27 mouse cellular contexts compared by ENCODE assay signal in genomic region chr11:103862951-103863350, GRCm38 (mm10).
A peak's percentile ranks its signal among the peaks of the same experiment; 100 is the strongest.
DNase-seq lines count a peak whose midpoint lies in the region; ATAC-seq and TF ChIP-seq lines count a peak whose summit lies in the region.
"Had no signal": no experiment of that assay in that cellular context is flagged by ENCODE, and none has a peak within 500 bp of the region (broad histone marks: within the 10 kb centered on the region; RNA-seq: fewer than 3 reads in every experiment).

No protein-coding gene starts in this region.

- ATAC-seq in liver, embryonic 11.5 days (replicated peaks; ENCODE audit: low FRiP score) = no peak
- peak; percentile 58 for ATAC-seq in liver, embryonic 15.5 days (ENCODE audit: insufficient read depth)
- ATAC-seq in stomach, postnatal 0 days (ENCODE audit: low FRiP score, low TSS enrichment) = peak; percentile 42; the same call in 1 of the 2 replicates
- ATAC-seq: forebrain, embryonic 16.5 days; hindbrain, postnatal 0 days; inflammation-experienced regulatory T-cells, adult 6 months; Patski had no signal

- 63% methylated on average over 8 of the region's 8 CpGs for WGBS in liver, embryonic 11.5 days
- 65% methylated on average over 8 of the region's 8 CpGs for WGBS in liver, embryonic 15.5 days (ENCODE audit: insufficient replicate concordance)
- WGBS in stomach, postnatal 0 days = 59% methylated on average over 8 of the region's 8 CpGs

- peak; percentile 39 for DNase-seq in liver
- no peak for DNase-seq in liver, embryonic 11.5 days (ENCODE audit: low spot score)
- peak; percentile 65 for DNase-seq in stomach, postnatal 0 days (ENCODE audit: low spot score)
- DNase-seq in embryo, embryonic 11 days = no peak
- DNase-seq in gastrocnemius, postnatal 25 days = no peak
- DNase-seq: adrenal gland, postnatal 10 days; adrenal gland, postnatal 36 days; B cell, adult 2 months; cerebellum, adult 18-20 months; cerebellum, adult 9-10 months; cerebellum, postnatal 14 days; gastrocnemius, postnatal 10 days; heart, adult 18-20 months; heart, postnatal 14 days; heart, postnatal 4 days had no signal

- no peaks in the 10 kb centered on the region for H3K4me1 ChIP-seq in liver, embryonic 11.5 days (replicated peaks; ENCODE audit: control insufficient read depth, insufficient read depth, low read length)
- no peaks in the 10 kb centered on the region for H3K4me1 ChIP-seq in liver, embryonic 15.5 days (replicated peaks)
- no peaks in the 10 kb centered on the region for H3K4me1 ChIP-seq in stomach, postnatal 0 days (replicated peaks; ENCODE audit: control insufficient read depth, insufficient read depth)
- H3K4me1 ChIP-seq: embryonic facial prominence, embryonic 12.5 days; embryonic facial prominence, embryonic 15.5 days; heart, embryonic 13.5 days had no signal

- H3K27me3 ChIP-seq in liver, embryonic 11.5 days (replicated peaks; ENCODE audit: control insufficient read depth, insufficient read depth, low read length) = no peaks in the 10 kb centered on the region
- no peaks in the 10 kb centered on the region for H3K27me3 ChIP-seq in liver, embryonic 15.5 days
- H3K27me3 ChIP-seq in stomach, postnatal 0 days (ENCODE audit: control insufficient read depth, insufficient read depth, low read length) = no peaks in the 10 kb centered on the region
- H3K27me3 ChIP-seq: CH12.LX; embryonic facial prominence, embryonic 12.5 days; embryonic facial prominence, embryonic 15.5 days; forebrain, embryonic 12.5 days; heart, embryonic 13.5 days; Patski had no signal

- no peak overlapping the region for H3K4me2 ChIP-seq in liver, embryonic 11.5 days
- no peak overlapping the region for H3K4me2 ChIP-seq in liver, embryonic 15.5 days
- H3K4me2 ChIP-seq in stomach, postnatal 0 days (replicated peaks; ENCODE audit: low read depth) = no peak overlapping the region
- H3K4me2 ChIP-seq: embryonic facial prominence, embryonic 12.5 days; embryonic facial prominence, embryonic 15.5 days; forebrain, embryonic 12.5 days; heart, embryonic 13.5 days; hindbrain, embryonic 14.5 days had no signal

- TF ChIP-seq EP300 in stomach, postnatal 0 days (optimal IDR thresholded peaks at IDR 0.05) = no peak

- H3K9ac ChIP-seq in liver, embryonic 11.5 days (ENCODE audit: low read depth, low read length) = no peak overlapping the region
- H3K9ac ChIP-seq in liver, embryonic 15.5 days = no peak overlapping the region
- H3K9ac ChIP-seq in stomach, postnatal 0 days (ENCODE audit: low read length) = no peak overlapping the region
- H3K9ac ChIP-seq: embryonic facial prominence, embryonic 12.5 days; embryonic facial prominence, embryonic 15.5 days; forebrain, embryonic 12.5 days; heart, embryonic 13.5 days; hindbrain, embryonic 14.5 days had no signal

- no peaks in the 10 kb centered on the region; the same call in 1 of the 2 replicates for H3K36me3 ChIP-seq in liver, embryonic 11.5 days (ENCODE audit: control insufficient read depth, insufficient read depth, low read length)
- H3K36me3 ChIP-seq in liver, embryonic 15.5 days (replicated peaks) = peaks cover 23% of the 10 kb centered on the region
- 0 out of 2 replicates have a peak, but pooled peaks cover 3% of the 10 kb centered on the region for H3K36me3 ChIP-seq in stomach, postnatal 0 days (ENCODE audit: control insufficient read depth, insufficient read depth, low read length)

- no peak overlapping the region for H3K4me3 ChIP-seq in liver, embryonic 11.5 days (ENCODE audit: low read depth, low read length)
- no peak overlapping the region for H3K4me3 ChIP-seq in liver, embryonic 15.5 days (replicated peaks)
- no peak overlapping the region for H3K4me3 ChIP-seq in stomach, postnatal 0 days (ENCODE audit: low read depth, low read length)
- H3K4me3 ChIP-seq: embryonic facial prominence, embryonic 12.5 days; embryonic facial prominence, embryonic 15.5 days; forebrain, embryonic 12.5 days; heart, embryonic 13.5 days had no signal

- H3K27ac ChIP-seq in liver, embryonic 11.5 days (ENCODE audit: low read depth, low read length) = no peak overlapping the region
- no peak overlapping the region for H3K27ac ChIP-seq in liver, embryonic 15.5 days (replicated peaks)
- H3K27ac ChIP-seq in stomach, postnatal 0 days (replicated peaks) = no peak overlapping the region
- H3K27ac ChIP-seq: embryonic facial prominence, embryonic 12.5 days; embryonic facial prominence, embryonic 15.5 days; forebrain, embryonic 12.5 days; heart, embryonic 13.5 days; hindbrain, embryonic 14.5 days; hindbrain, postnatal 0 days had no signal

- no peaks in the 10 kb centered on the region for H3K9me3 ChIP-seq in liver, embryonic 11.5 days (ENCODE audit: control insufficient read depth, low read length)
- no peaks in the 10 kb centered on the region for H3K9me3 ChIP-seq in liver, embryonic 15.5 days (replicated peaks)
- H3K9me3 ChIP-seq in stomach, postnatal 0 days (ENCODE audit: control insufficient read depth, low read length) = no peaks in the 10 kb centered on the region
- H3K9me3 ChIP-seq: embryonic facial prominence, embryonic 12.5 days; embryonic facial prominence, embryonic 15.5 days; forebrain, embryonic 12.5 days; G1E; heart, embryonic 13.5 days had no signal

- TF ChIP-seq CTCF in stomach, postnatal 0 days (IDR thresholded peaks at IDR 0.05; ENCODE audit: low read depth) = no peak

Comparison
In these comparisons a context has a peak if more than half of its experiments do, and no peak if none do; other contexts are left out.
1. DNase-seq: peak in liver (single experiment) and stomach, postnatal 0 days (single experiment); none in liver, embryonic 11.5 days (single experiment), embryo, embryonic 11 days (single experiment) and gastrocnemius, postnatal 25 days (single experiment).